Mouse (Mus musculus) cerebellum, adult 8-10 months (tissue): ENCODE results near the gene Traf4.

ENCODE experiments used
- DNase-seq: peaks from one replicate; pipeline ENCODE4 v3.0.0; 2022

The Traf4 gene

DNA sequence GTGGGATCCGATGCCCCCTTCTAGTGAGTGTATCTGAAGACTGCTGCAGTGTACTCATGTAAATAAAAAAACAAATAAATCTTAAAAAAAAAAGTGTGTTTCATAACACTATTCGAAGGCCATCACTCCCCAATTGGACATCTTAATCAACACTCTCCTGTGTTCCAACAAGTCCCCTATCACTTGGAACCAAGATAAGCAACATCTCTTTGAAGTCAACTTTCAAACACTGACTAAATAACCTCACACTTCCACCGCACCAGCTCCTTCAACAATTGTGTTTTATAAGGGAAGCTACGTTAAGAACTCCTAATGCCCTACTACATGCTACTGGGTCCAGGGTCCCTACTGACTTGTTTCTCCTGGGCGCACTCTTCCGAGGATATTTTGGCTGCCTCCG lies 17.1 kb upstream of the Traf4 start:
- DNase-seq: no peak

DNA sequence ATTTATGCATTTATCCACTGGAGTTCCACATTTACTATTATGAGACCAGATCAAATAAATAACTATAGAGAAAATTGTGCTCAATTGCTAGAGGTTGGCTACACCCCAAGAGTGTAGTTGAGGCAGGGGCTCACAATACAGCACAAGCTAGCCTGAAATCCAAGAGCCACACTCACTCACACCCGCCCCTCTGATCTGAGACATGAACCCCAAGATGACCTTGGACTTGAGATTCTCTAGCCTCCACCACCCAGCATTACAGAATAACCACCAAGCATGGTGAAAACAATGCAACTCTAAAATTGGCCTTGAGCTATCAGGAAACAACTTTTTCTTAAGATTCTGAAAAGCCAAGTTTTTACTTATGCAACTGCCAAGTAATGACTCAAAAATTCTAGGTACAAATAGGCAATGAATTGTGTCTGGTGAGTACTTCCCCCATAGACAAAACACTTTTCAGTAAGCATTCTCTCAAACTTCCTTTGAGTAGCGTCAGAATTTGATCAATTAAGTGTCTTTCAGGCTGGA lies 16.5 kb upstream of the Traf4 start:
- no peak for DNase-seq

DNA sequence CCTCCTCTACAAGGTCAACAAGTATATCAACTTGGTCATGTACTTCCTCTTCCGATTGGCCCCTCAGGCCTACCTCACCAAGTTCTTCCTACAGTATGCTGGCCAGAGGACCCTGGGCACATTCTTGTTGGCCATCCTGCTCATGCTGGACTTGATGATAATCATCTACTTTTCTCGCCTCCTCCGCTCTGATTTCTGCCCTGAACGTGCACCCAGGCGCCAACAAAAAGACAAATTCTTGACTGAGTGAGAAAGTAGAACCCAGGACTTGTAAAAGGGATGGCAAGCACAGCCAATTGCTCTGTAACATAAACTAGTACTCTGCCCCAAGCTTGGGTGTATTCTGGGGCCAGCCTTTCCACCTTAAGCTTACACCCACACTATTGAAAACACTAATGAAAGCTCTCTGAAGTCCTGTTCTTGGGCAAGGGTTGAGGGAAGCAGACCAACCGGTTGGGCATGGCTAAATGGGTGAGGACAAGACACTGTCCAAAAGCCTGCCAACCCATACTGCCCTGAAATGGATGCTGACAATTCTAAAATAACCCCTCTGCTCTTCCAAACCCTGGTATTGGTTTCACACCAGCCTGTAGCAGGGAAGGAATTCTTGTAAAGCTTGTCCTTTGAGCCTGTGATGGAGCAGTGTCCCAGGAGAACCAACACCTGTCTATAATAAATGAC lies 14.8 kb upstream of the Traf4 start:
- no peak for DNase-seq

DNA sequence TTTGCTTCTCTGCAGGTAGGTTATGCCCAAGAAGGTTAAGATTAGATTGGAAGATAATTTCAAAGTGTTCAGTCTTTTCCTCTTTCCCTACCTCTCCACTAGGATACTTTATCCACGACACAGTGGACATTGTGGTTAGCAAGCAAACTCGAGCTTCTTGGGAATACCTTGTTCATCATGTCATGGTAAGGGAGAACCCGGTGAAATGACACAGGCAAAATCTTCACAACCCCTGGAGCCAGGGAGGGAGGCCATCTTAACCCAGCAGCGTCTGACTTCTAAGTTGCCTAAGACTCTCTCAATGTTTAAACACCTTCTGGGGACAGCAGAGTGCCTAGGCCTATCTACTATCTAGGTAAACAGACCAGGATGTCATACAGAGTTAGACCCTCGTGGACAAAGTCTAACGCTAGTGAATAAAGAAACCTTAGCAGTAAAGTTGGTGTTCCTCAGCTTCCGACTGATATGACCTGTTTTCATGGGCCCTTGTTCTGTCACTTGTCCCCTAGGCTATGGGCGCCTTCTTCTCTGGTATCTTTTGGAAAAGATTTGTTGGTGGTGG lies 14.1 kb upstream of the Traf4 start:
- DNase-seq: no peak

DNA sequence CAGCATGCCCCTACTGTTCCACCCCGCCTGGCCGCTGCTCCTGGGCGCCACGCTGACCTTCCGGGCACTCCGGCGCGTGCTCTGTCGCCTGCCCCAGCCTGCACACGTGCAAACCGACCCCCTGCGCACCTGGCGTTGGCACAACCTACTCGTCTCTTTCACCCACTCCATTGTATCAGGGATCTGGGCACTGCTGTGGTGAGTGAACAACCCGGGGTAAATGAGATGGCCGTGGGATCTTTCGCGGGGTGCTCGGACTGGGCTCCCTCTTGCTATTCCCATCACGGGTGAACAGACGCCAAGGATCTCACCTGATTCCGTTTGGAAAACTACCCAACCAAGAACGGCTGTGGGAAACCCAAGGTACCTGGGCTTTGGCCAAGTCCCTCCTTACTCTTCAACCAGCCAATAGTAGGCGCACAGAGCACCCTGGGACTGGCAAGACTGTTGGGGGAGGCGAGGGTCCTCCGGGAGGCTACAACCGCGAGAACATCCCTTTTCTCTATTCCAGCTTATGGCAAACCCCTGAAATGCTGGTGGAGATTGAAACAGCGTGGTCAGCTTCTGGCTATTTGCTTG lies 13.6 kb upstream of the Traf4 start:
- no peak for DNase-seq

DNA sequence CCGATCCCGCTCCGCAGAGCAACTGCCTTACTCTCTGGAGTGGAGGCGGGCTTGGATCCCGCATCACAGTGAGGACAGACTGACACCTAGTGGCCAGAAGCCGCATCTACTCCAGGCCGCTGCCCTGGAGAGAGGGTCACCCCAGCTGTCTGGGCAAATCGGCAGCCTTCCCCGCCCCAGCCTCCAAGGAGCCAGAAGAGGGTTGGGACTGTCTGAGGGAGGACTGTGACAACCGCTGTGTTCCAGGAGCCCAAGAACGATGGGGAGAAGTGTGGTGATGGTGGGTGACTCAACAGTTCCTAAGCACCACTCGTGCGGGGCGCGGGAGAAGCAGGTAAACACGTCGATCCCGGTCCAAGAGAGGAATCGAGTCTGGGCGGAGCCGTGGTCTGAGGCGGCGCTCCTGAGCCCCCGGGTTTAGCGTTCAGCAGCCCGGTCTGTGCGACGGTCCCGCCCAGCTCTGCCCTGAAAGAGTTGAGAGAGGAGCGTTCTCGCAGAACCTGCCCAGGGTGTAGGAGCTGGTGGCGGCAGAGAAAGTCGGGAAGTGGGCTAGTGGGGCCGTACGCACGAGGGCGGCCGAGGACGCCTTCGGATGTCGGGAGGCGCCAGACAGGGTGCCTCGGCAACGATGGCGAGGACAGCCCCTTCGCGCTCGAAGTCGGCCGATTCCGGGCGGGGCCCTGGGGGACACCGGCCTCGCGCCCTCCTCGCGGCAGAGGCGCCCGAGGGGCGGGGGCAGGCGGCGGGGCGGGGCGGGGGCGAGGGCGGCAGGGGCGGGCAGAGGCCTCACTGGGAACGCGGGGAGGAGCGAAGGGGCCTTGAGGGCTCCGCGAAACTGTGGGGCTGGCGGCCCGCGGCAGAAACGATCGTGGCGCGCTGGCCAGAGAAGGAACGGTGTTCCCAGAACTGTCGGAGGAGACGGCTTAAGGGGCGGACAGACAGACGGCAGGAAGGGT lies 12.8 kb upstream of the Traf4 start:
- peak; percentile 93 for DNase-seq

DNA sequence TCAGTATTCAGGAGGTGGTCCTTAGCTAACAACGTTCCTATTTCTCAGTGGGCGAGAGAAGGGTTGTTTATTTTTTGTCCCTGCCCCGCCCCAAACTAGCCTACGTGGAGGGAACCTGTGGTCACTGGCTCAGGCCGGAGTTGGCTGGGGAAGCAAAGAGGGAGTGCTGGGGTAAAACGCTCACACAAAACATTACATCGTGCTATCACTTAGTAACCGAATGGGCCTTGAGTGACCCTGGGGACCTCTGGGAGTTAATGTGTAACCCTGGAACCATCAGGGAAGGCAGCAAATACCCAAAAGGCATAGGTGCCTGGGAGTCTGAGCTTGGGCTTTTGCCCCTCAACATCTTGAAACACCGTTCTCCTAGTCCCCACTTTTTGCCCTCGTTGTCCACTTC lies 12.0 kb upstream of the Traf4 start:
- DNase-seq: no peak

DNA sequence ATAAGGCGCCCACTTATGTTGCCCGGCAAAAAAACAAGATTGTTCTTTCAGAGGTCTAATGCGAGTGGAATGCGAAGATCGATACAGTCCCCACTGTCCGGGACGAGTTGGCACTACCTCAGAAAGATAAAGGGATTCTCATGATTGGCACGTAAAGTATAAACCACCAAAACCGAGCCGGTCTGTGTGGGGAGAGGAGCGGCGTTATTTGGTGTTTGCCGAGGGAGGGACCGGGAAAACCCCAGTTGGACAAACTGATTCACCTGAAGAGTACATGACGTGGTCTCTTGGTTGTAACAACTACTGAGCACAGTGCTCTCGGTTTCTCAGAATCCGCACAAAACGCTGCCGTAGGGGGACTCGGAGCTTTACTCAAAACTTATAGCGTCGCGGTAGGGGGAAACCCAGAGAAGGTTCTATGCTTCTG lies 11.5 kb upstream of the Traf4 start:
- no peak for DNase-seq

DNA sequence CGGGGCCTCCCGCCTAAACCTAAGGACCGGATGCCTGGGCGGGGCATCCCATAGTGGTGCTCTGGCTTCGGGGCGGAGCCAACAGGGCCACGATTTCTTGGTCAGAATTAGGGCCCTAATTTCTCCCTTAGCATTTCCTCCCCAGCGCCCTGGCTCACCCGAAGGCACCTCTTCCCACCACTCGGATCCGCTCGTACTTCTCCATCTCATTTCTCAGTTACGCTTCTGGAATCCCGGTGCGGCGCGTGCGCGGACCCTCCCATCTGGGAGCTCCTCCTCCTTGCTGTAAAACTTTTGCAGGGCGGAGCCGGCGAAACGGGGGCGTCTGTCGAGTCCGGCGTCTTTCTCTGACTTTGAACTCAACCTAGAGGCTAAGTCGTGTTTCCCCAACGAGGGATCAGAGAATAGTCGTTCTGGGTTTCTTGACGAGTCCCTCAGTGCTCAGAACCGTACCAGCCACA lies 11.0 kb upstream of the Traf4 start, which contains the start of the genes Nek8 and Tlcd1:
Gene Nek8, minus strand, starts transcription at position 274 of the 461 bp plus-strand sequence.
Gene Tlcd1, plus strand, starts transcription at position 310 of the 461 bp plus-strand sequence.
- peak; percentile 71 for DNase-seq

DNA sequence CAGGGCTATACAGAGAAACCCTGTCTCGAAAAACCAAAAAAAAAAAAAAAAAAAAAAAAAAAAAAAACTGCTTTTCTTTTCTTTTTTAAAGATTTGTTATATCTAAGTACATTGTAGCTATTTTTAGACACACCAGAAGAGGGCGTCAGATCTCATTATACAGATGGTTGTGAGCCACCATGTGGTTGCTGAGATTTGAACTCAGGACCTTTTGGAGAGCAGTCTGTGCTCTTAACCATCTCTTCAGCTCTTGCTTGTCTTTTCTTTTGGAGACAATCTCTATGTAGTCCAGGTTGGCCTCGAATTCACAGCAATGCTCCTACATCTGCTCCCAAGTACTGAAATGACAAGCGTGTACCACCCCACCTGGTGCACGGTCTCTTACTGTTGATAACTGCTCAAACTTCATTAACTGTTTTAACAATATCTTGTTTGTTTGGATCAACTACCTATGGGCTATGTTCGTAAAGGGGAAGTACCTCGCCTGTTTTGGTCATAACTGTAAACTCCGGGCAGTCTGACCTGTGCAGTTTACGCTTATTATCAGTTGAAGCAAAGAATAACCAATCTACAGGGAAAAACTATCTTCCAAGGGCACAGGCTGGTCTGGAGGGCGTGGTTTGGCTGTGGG lies 10.5 kb upstream of the Traf4 start:
- no peak for DNase-seq

DNA sequence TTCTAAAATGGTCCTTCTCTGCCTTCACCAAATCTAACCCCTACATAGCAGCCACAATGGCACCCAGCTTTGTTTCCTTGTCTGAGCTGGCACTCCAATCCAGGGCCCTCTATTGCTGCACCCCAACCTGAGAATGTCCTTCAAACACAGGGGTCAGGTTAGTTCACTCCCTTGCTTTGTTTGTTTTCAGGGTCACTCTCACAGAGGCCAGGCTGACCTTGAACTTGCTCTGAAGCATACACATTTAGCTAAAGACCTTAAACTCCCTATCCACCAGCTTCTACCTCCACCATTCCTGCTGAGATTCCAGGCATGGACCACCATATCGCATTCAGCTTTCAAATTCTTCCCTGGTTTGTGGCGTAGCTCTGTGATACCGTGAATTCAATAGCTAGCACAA lies 9.1 kb upstream of the Traf4 start:
- no peak for DNase-seq

DNA sequence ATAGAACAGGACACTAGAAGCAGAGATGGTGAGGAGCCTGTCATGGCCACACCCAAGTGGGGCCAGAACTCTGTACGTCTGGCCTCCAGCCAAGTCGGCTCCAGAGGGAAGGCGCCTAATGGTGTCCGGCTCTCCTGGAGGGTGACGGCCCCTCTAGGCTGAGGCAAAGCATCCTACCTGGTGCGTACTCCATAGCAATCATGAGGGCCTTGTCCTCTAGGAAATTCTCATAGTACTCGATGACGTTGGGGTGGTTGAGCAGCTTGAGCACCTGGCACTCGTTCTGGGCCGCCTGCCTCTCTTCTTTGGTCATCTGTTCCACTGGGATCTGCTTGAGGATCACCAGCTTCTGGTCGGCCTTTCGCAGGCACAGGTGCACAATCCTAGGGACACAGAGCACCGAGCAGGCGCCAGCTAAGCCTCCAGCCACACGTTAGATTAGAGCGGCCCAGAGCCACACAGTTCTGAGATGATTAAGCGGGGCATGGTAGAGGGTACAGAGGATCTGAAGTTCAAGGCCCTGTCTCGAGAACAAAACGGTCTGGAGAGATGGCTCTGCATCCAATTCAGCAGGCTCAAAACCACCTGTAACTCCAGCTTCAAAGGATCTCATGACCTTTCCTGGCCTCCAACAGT lies 7.5 kb upstream of the Traf4 start:
- no peak for DNase-seq

DNA sequence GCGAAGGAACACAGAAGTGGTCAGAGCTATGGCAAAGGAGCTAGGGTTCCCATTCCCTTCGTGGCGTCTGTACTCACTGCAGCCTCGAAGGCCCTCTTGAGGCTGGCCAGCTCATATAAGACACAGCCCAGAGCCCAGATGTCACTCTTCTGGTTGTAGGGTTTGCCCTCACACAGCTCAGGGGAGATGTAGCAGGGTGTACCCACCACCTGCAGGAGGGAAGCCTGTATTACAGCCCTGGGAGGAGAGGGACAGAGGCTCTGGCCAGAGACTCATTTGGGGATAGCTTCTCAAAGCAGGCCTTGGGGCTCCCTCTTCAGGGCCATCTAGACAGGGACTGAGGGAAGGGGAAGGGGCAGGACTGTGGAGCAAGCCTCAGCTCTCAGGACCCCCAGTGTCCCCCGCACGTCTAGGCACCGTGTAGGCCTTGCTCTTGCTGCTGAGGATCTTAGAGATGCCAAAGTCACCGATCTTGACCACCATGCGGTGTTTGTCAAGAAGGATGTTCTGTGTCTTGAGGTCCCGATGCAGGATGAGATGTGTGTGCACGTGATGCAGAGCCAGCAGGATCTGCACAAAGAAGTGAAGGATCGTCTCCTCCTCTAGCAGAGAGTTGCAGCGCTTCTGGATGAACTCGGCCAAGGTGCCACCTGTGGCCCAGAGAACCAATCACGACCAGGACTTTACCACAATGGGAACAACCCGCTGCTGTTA lies 6.8 kb upstream of the Traf4 start:
- no peak for DNase-seq

DNA sequence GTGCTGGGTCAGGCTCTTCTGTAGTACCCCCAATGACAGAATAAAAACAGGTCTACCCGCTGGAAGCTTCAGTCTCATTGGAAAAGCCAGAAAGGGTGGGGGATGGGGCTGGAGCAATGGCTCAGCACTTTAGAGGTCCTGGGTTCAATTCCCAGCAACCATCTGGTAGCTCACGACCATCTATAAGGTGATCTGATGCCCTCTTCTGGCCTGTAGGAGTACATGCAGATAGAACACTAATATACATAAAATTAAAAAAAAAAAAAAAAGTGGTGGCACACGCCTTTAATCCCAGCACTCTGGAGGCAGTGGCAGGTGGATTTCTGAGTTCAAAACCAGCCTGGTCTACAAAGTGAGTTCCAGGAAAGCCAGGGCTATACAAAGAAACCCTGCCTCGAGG lies 5.9 kb upstream of the Traf4 start:
- DNase-seq: no peak

DNA sequence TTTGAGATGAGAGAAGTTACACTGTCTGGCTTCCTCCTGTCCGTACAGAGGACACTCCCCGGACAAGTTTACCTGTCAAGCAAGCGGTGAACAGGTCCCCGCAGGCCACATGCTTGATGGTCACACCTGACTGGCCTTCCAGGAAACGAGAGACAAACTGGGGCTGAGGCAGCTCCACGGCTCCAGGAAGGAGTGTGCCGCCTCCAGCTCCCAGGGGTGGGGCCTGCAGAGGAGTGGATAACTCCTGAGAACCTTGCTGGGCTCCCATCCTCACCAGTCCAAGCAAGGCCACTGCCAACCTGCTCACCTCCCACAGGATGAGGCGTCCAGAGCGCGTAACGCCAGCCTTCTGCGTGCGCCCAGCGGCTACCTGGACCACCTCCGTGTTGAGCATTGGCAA lies 4.9 kb upstream of the Traf4 start:
- DNase-seq: no peak

DNA sequence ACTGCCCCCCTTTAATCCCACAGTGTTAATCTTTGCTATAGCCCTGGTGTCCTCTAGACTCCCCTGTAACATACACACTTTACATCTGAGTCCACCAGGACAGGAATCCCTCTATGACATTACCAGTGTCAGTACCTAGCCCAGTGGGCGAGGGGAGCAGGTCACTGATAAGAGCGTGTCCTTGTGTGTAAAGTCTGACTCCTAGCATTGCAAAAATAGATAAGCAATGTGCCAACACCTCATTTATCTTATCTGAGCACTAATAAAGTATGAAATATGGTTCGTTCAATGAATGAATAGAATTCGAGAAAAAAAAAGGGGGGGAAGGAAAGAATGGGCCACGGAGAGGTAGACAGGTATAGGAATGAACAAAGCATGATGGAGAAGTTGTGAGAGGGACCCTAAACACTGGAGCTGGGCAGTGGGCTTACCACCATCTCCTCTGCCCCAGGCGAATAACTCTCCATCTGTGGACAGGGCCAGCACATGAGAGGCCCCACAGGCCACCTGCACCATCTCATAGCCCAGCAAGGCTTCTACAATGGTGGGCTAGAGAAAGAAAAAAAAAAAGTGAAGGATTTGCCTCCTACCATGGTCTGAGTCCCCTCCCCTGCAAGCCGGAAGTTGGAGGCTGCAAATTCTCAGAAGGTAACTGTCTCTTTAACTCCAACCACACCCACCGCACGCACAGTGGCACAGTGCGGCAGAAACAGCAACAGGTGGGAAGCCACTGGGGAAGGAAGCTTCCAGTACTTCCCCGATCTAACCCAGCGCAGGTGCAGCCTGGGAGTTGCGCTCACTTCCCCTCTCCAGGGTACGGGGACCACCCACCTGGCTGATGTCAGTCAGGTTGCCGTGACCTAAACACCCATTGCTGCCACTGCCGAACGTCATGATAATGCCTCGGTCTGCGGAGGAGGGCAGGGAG lies 3.4 kb upstream of the Traf4 start:
- DNase-seq: no peak

DNA sequence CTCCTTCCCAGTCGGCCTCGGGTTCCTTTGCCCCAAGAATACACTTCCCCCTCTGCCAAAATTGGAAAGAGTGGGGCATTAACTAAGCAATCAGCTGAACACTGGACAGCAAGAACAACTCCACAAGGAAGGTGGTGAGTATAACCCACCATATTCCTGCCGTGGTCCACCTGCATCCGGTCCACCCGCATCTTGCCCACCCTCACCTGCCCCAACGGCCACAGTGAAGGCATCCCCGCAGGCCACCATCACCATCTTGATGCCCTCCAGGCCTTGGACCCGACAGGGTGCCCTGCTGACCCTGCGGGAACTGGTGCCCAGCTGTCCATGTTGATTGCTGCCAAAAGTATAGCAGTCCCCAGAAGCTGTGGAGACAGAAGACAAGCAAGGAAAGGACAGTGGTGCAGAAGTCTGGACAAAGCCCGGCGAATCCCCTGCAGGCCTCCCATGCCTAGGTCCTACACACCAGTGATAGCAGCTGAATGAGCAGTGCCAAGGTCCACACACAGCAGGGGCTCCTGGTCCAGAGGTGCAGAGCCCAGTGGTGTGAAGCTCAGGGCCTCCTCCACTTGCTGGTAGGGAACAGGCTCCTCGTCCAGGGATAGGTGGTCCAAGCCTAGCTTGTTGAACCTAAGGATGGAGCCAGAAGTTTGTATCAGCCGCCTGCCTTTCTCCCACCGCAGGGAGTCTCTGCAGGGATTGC lies 2.0 kb upstream of the Traf4 start:
- no peak for DNase-seq

DNA sequence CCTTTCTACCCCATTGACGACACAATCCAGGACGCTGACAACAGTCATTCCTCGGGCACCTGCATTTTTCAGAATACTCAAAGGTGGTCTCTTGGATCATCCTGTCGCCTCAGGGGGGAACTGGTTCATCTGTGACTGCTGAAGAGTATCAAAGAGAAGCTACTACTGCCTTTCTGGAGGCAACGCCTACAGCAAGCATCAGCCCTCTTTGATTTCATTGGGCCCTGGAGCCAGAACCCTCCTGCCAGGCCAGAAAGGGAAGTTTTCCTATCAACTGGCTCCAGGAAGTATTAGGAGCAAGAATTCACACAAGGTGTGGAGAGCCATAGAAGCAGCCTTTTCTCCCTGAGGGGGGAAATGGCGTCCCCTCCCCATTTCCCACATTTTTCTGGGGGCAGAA lies 1.3 kb upstream of the Traf4 start:
- no peak for DNase-seq

DNA sequence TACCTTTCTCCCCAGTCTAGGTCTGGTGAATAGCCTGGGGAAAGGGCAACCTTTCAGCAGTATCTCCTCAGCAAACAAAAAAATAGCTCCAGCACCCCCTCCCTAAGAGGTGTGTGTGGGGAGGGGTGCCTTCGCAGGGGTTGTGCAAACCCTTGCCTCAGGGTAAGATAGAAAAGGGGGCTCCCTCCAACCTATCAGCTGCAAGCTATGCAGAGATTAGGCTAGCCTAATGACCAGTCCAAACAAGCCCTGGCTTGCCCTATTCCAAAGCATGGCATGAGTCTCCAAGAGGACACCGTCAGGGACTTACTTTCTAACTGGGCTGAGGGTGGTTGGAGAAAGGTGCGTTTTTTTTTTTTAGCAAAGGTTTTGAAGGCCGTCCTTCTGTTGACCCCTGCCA lies 772 bp upstream of the Traf4 start:
- DNase-seq: no peak

DNA sequence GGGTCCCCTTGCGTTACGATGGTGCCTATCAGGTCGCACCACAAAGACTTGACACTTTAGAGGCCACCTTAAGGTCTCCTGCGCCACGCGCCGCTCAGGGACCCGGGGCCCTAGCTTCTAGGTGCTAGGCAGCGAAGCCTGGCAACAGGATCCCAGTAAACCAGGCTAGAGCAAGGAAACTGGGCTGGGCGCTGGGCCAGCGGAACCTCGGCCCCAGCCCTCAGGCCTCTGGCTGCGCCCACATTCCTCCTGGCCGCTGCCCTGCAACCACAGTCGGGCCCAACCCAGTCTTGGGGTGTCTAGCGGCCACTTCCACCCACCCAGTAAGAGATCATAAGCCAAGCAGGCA lies 346 bp upstream of the Traf4 start:
- peak; percentile 51 for DNase-seq
